Mouse (Mus musculus) heart, embryonic 13.5 days (tissue): ENCODE measurements at regions not wholly inside any gene's neighbourhood (a gene's known extent, or its start where the extent isn't known, plus 50 kb on each side); places are given as distances from the start of the nearest gene placed in this dataset.

Source experiments
- ATAC-seq: fragments of 200-750 bp; cut with Nextera tagmentation; 2 replicates; pipeline ENCODE4 v1.8.0; 2017; ENCODE audit warnings: moderate TSS enrichment; ENCODE audit not compliant: insufficient number of reproducible peaks, low FRiP score, low TSS enrichment; ENCODE audit errors: extremely low read depth
- H3K27ac ChIP-seq: fragments of 300-500 bp; sonication (generic); replicated peaks from 2 replicates; pipeline ENCODE4 v1.5.1; 2015; ENCODE audit warnings: moderate library complexity, mild to moderate bottlenecking, inconsistent platforms
- H3K27me3 ChIP-seq: fragments of 300-500 bp; sonication (generic); replicated peaks from 2 replicates; pipeline ENCODE4 v1.6.1; 2015; ENCODE audit warnings: mild to moderate bottlenecking, inconsistent platforms
- H3K36me3 ChIP-seq: fragments of 300-500 bp; sonication (generic); 2 replicates; pipeline ENCODE4 v1.6.1; 2015; ENCODE audit warnings: mild to moderate bottlenecking, inconsistent platforms
- H3K4me1 ChIP-seq: fragments of 300-500 bp; sonication (generic); 2 replicates; pipeline ENCODE4 v1.6.1; 2015; ENCODE audit warnings: inconsistent platforms
- H3K4me2 ChIP-seq: fragments of 300-500 bp; sonication (generic); 2 replicates; pipeline ENCODE4 v1.6.1; 2015; ENCODE audit warnings: inconsistent platforms, mild to moderate bottlenecking, moderate library complexity
- H3K4me3 ChIP-seq: fragments of 300-500 bp; sonication (generic); 2 replicates; pipeline ENCODE4 v1.5.1; 2015; ENCODE audit warnings: moderate library complexity, mild to moderate bottlenecking, inconsistent platforms
- H3K9ac ChIP-seq: fragments of 300-500 bp; sonication (generic); 2 replicates; pipeline ENCODE4 v1.6.1; 2015; ENCODE audit warnings: inconsistent platforms, mild to moderate bottlenecking, moderate library complexity
- H3K9me3 ChIP-seq: fragments of 300-500 bp; sonication (generic); 2 replicates; pipeline ENCODE4 v1.6.1; 2016; ENCODE audit warnings: inconsistent platforms
- WGBS: fragments of 180-500 bp; shearing (Covaris S2); methylation state at CpG from one replicate; pipeline ENCODE4 v1.1.7; 2015; ENCODE audit warnings: mixed read lengths; 5-methylcytosine and 5-hydroxymethylcytosine counted together

DNA sequence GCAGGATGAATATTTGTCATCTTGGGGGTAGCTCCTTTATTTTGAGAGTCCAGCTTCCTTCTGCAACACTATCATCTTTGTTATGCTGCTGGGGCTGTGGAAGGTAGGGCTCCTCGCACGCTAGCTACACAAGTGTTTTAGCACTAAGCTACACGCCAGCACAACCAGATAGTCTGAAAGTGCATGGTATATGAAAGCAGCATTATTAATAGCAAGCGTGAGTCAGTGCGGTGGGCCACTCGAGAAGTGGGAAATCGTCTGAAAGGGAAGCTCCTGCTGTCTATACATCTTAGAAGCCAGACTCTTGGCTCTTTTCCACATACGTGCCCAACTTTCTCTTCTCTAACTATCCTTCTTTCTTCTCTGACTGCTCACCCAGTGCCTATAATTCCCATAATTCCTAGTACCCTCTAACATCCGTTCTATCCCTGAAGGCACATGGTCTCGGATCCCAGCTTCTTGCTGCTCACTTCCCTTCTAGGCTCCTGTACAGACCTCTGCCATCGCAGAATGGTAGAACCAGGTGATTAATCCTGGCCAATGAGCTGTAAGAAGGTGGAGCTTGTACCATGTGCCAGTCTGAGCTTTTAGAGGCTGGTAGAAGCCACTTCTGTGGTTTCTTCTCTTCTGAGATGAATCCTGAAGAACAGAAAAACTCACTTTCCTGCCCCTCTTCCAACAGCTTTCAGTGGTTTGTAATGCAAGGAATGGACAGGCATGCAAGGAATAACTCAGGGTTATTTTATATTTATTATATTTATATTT lies 55.5 kb downstream of the E030025P04Rik start:
- Histone ChIP-seq H3K27me3 (peaks cover 38% of the 10 kb centered on the region), H3K4me3 (no peak overlapping the region), H3K9ac (no peak overlapping the region), H3K9me3 (no peaks in the 10 kb centered on the region), H3K4me1 (no peaks in the 10 kb centered on the region), H3K36me3 (no peaks in the 10 kb centered on the region), H3K27ac (no peak overlapping the region), H3K4me2 (no peak overlapping the region)
- 76% methylated on average over 11 of the region's 11 CpGs for WGBS
- ATAC-seq: no peak

DNA sequence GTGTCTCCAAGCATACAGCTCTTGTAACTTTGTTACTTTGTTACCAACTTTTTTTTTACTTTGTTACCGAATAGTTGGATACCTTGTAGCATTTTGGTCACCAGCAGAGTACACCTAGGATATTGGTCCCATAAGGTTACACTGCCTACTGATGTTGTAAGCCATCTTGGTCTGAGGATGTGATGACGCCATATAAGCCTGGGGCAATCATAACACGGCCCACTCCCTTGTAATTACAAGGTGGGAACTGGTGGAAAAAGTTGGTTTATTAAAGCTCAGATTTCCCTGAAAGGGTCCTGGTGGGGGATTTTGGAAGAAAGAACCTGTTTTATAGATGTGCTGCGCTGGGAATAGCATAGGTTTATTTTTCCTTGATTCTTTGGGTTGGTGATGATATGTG lies 62.2 kb downstream of the E030025P04Rik start:
- Histone ChIP-seq H3K9ac (no peak overlapping the region), H3K4me2 (no peak overlapping the region), H3K27me3 (peaks cover 19% of the 10 kb centered on the region), H3K4me3 (no peak overlapping the region), H3K9me3 (no peaks in the 10 kb centered on the region), H3K36me3 (no peaks in the 10 kb centered on the region), H3K4me1 (no peaks in the 10 kb centered on the region), H3K27ac (no peak overlapping the region)
- 80% methylated on average over 4 of the region's 4 CpGs for WGBS
- no peak for ATAC-seq

DNA sequence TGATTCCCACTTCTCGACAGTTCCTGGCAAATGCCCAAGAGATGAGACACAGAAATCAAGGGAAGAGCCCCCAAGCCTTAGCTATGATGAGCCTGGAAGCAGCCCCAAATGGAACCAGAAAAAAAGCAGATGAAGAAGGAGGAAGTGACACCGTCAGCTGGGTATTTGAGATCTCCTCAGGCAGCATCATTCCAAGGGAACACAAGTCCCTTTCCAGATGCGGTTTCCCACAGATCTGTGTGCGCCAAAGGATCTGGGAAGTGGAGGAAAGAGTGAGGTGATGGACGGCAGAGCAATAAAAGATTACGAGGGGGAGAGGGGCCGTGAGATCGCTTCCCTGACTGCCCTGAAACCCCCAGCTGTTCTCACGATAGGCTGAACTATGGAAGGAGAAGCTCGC lies 62.7 kb downstream of the E030025P04Rik start:
- H3K27ac ChIP-seq: no peak overlapping the region
- H3K9me3 ChIP-seq: no peaks in the 10 kb centered on the region
- H3K36me3 ChIP-seq: no peaks in the 10 kb centered on the region
- H3K4me3 ChIP-seq: no peak overlapping the region
- H3K9ac ChIP-seq: no peak overlapping the region
- H3K4me1 ChIP-seq: no peaks in the 10 kb centered on the region
- H3K4me2 ChIP-seq: no peak overlapping the region
- H3K27me3 ChIP-seq: peaks cover 23% of the 10 kb centered on the region
- WGBS: 47% methylated on average over 10 of the region's 10 CpGs
- ATAC-seq: no peak

DNA sequence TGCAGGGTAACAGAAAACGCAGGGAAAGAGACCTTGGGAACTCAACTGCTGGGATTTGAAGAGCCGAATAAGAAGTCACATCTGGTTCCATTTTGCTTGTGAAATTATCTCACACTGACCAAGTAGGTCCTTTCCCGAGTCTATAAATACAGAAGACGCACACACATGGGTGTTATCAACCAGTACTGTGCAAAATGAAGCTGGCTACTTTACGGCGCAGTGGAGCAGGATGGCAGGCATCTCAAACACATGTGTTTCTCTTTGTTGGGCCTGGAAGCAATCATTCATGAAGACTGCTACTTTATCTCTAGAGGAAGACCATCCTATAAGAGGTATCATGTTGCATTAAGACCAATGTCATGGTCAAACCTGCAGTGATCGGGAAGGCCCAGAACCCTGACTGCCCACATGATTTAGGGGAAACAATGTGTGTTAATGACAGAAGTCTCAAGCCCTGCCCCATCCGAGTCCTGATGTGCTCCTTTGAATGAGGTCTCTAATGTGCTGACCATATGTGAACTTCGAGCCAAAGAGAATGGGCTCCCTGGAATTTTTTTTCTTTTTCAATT lies 63.2 kb downstream of the E030025P04Rik start:
- Histone ChIP-seq H3K27ac (no peak overlapping the region), H3K4me3 (no peak overlapping the region), H3K36me3 (no peaks in the 10 kb centered on the region), H3K4me1 (no peaks in the 10 kb centered on the region), H3K4me2 (no peak overlapping the region), H3K9me3 (no peaks in the 10 kb centered on the region), H3K9ac (no peak overlapping the region), H3K27me3 (peaks cover 27% of the 10 kb centered on the region)
- WGBS: 69% methylated on average over 9 of the region's 9 CpGs
- ATAC-seq: no peak

DNA sequence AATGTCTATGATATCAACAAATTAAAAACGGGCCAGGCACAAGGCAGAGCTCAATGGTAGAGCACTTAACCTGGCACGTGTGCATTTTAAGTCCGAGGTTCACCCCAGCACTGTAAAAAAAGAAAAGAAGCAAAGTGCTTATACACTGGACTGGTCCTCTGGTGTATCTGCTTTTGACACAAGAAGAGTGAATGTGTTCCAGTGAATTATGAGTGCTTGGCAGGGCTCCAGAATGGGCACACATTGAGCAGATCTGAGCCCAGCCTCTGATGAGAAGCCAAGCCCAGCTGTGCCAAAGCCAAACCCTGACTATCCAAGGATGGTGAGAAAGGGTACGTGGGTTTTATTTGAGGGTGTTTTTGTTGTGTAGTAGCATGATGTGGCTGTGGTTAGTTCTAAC lies 64.7 kb downstream of the E030025P04Rik start:
- ATAC-seq: no peak
- no peaks in the 10 kb centered on the region for H3K9me3 ChIP-seq
- H3K36me3 ChIP-seq: no peaks in the 10 kb centered on the region
- WGBS: 77% methylated on average over 4 of the region's 4 CpGs
- no peak overlapping the region for H3K4me3 ChIP-seq
- H3K27ac ChIP-seq: no peak overlapping the region
- no peak overlapping the region for H3K9ac ChIP-seq
- no peaks in the 10 kb centered on the region for H3K4me1 ChIP-seq
- no peak overlapping the region for H3K4me2 ChIP-seq
- peaks cover 32% of the 10 kb centered on the region for H3K27me3 ChIP-seq

DNA sequence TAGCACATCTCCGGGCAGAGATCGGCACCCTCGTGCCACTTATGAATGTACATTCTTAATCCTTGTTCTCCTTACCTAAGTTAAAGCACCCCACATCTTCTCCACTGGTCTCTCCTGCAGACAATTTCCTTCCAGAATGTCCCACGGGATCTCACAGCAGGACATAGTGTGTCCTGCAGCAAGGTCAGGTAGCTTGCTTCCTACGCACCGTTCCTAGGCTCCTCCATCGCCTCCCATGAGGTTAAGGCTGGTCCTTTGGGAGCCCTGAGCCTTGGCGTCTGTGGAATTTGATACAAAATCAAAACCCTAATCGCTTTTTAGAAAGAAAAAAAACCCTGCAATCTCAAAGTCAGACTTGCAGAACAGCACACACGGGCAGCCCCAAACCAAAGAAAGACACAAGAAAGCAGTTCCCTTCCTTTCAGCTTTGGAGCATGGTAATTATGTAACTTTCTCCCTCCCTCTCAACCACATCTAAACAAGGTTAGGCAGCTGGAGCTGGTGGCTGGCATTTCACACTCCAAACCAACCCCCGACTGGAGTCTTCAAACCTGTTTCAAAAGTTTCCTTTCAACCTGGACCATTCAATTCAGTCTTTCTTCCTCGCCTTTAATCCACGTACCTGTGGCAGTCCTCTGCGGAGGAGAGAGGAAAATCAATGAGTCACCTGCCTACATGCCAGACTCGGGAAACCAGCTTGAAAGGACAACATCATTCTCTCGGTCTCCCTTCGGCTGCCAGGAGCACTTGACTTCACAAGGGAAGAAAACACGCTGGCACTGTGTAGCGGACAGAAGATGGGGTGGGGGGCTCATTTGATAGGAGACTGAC lies 67.4 kb downstream of the E030025P04Rik start:
- Histone ChIP-seq H3K4me1 (0 out of 2 replicates have a peak, but pooled peaks cover 1% of the 10 kb centered on the region), H3K36me3 (no peaks in the 10 kb centered on the region), H3K9me3 (no peaks in the 10 kb centered on the region), H3K27ac (no peak overlapping the region), H3K4me3 (no peak overlapping the region), H3K27me3 (peaks cover 31% of the 10 kb centered on the region), H3K9ac (no peak overlapping the region), H3K4me2 (no peak overlapping the region)
- no peak for ATAC-seq
- 63% methylated on average over 19 of the region's 19 CpGs for WGBS

DNA sequence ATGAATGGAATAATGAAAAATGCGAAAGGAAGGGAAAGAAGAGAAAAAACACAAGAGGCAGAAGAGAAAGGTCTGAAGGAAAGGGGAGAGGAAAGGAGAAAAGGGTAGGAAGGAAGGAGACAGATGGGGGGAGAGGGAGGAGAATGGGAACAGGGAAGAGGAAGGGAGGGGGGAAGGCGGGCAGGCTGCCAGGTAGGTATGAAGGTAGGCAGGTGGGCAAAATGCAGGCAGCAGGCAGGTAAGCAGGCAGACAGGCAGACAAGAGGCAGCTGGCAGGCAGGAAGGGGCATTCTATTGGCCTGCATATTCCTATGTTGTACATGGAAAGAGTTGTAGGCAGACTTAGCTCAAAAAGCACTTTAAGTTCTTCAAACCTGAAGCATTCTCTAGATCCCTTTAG lies 72.8 kb downstream of the E030025P04Rik start:
- Histone ChIP-seq H3K4me3 (no peak overlapping the region), H3K27me3 (peaks cover 47% of the 10 kb centered on the region), H3K9me3 (no peaks in the 10 kb centered on the region), H3K9ac (no peak overlapping the region), H3K36me3 (no peaks in the 10 kb centered on the region), H3K27ac (no peak overlapping the region), H3K4me2 (no peak overlapping the region), H3K4me1 (peaks cover 22% of the 10 kb centered on the region)
- 49% methylated on average over 2 of the region's 2 CpGs for WGBS
- no peak for ATAC-seq

DNA sequence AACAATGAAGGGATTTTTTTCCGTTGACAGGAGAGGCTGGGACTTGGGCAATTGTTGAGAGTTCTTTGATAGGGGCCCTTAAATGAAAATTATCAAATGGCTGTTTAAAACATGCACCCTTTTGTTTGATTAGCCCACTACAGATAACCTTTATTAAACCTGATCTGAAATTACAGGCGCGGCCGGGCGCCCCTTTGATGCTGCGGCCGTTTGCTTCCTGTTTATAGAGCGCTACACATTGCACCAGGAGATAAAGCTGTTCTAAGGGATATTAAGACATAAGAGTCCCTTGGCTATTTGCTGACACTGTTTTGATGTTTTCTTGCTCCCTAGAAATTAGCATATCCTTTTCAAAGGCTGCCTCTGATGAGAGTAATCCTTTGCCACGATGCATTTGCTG lies 73.8 kb downstream of the E030025P04Rik start:
- Histone ChIP-seq H3K27me3 (peaks cover 42% of the 10 kb centered on the region), H3K9me3 (no peaks in the 10 kb centered on the region), H3K9ac (no peak overlapping the region), H3K36me3 (no peaks in the 10 kb centered on the region), H3K4me1 (peaks cover 22% of the 10 kb centered on the region), H3K4me2 (no peak overlapping the region), H3K27ac (no peak overlapping the region), H3K4me3 (no peak overlapping the region)
- 52% methylated on average over 9 of the region's 9 CpGs for WGBS
- no peak for ATAC-seq

DNA sequence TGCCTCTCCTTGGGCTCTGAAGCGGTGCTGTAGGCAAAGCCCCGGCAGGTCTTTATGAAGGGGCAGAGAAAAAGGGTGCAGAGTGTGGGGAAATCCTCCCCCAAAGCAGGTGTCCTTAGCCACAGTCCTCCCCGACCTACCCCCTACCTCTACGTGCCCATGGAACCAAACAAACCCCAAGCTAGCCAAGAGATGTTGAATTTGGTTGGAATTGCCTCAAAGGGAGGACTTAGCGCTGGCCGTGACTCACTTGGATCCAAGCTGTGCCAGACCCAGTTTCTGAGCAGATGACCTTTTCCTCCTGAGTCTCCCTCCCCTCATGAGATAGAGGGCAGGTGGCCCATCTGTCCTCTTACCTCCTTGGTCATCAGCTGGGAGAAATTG lies 74.9 kb downstream of the E030025P04Rik start:
- no peak overlapping the region for H3K4me3 ChIP-seq
- peaks cover 22% of the 10 kb centered on the region for H3K4me1 ChIP-seq
- H3K9me3 ChIP-seq: no peaks in the 10 kb centered on the region
- H3K36me3 ChIP-seq: no peaks in the 10 kb centered on the region
- H3K4me2 ChIP-seq: 0 out of 2 replicates have a peak overlapping the region, but pooled peaks have one; percentile 14
- no peak for ATAC-seq
- no peak overlapping the region for H3K9ac ChIP-seq
- WGBS: 56% methylated on average over 6 of the region's 6 CpGs
- peaks cover 40% of the 10 kb centered on the region for H3K27me3 ChIP-seq
- H3K27ac ChIP-seq: no peak overlapping the region

DNA sequence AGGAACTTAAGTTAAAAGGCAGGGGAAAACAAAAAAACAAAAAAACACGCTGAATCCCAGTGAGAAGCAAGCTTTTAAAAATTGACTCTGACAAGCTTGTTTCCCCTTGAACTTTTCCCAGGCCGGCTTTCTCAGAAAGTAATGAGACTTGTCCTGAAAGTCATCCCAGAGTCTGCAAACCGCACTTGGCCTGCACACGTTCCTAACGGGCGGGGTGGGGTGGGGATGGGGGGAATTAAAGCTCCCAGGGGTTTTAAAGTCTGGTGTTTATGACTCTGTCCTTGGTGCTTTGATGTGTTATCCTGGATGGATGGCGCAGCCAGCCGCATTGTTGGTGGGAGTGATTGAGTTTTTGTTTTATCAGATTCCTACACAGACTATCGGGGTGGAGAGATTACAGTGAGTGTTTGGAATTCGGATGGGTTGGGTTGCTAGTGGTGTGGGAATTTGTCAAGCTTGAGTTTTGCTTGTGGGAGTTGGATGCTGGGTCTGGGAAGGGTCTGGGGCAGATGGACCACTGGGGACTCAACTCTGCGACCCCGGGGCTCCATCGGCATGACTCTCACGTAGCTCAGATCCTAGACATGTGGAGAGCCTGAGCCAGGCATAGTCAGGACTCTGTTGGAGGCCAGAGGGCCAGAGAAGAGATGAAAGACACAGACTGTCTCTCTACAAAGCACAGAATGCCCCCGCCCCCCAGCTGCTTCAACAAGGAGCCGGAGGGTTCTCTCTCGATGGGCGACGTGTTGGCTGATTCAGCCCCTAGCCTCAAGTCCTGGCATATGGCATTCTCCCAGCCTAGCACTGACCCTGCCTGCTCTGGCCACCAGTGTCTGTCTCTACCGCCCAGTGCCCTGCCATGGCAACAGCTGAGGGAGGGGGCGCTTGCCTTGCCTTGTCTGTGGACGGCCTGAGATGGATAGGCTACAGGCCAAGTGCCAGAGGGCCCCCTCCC lies 75.5 kb downstream of the E030025P04Rik start:
- H3K27ac ChIP-seq: no peak overlapping the region
- ATAC-seq: no peak
- peak overlapping the region; percentile 14 for H3K4me2 ChIP-seq
- no peaks in the 10 kb centered on the region for H3K36me3 ChIP-seq
- H3K9ac ChIP-seq: no peak overlapping the region
- peaks cover 22% of the 10 kb centered on the region for H3K4me1 ChIP-seq
- 22% methylated on average over 22 of the region's 22 CpGs for WGBS
- no peaks in the 10 kb centered on the region for H3K9me3 ChIP-seq
- no peak overlapping the region for H3K4me3 ChIP-seq
- peaks cover 42% of the 10 kb centered on the region for H3K27me3 ChIP-seq

DNA sequence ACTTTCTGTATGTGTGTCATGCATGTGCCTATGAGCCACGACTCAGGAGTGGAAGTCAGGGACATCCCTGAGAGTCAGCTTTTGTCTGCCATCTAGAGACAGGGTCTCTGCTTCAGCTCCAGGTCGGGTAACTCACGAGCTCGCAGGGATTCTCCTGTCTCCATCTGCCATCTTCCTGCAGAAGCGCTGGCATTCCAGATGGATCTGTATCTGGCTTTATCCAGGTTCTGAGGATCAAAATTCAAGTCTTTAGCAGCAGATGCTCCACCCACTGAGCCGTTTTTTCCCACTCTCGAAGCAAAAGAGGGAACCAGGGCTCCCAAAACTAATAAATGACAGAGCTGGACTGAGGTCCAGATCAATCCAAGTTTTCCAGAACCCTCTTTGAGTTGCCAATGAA lies 76.4 kb downstream of the E030025P04Rik start:
- Histone ChIP-seq H3K4me3 (no peak overlapping the region), H3K4me1 (peaks cover 22% of the 10 kb centered on the region), H3K4me2 (no peak overlapping the region), H3K9me3 (no peaks in the 10 kb centered on the region), H3K9ac (no peak overlapping the region), H3K36me3 (no peaks in the 10 kb centered on the region), H3K27ac (no peak overlapping the region), H3K27me3 (peaks cover 46% of the 10 kb centered on the region)
- 63% methylated on average over 7 of the region's 7 CpGs for WGBS
- ATAC-seq: no peak
